Mouse (Mus musculus): ENCODE data around the gene Gnmt.
"Not testable (repeated sequence)": the region's sequence is repeated elsewhere in the genome, so short reads cannot be mapped to it uniquely, and the experiment has no call there.

Gene Gnmt

GRCm38 (mm10) chr17:46728904-46729318 is at the start of gene Gnmt:
Gnmt (minus strand) TSS chr17:46729168.
- DNase-seq, result no peak

GRCm38 (mm10) chr17:46776087-46776486 is 47.1 kb upstream of the Gnmt start:
- DNase-seq, result no peak

- DNase-seq, result no peak
These were observed 46.1 kb upstream of the Gnmt start for GRCm38 (mm10) chr17:46775070-46775469.

DNA sequence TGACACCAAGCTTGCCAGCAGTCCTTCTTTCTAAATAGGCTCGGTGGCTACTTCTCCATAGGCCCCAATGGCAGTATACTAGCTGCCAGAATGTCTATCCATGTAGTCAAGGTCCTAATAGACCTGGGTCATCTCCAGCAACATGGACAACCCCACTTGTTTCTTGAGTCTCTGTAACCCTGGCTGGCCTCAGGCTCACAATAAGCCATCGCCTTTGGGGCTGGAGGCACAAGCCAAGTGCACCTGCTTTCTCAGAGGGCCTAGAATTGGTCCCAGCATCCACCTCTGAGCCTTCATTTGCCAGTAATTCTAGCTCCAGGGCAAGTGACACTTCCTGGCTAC is 45.1 kb upstream of the Gnmt start:
- DNase-seq, result no peak

- DNase-seq, result no peak
These were observed 44.5 kb upstream of the Gnmt start for GRCm38 (mm10) chr17:46773278-46774130.

DNA sequence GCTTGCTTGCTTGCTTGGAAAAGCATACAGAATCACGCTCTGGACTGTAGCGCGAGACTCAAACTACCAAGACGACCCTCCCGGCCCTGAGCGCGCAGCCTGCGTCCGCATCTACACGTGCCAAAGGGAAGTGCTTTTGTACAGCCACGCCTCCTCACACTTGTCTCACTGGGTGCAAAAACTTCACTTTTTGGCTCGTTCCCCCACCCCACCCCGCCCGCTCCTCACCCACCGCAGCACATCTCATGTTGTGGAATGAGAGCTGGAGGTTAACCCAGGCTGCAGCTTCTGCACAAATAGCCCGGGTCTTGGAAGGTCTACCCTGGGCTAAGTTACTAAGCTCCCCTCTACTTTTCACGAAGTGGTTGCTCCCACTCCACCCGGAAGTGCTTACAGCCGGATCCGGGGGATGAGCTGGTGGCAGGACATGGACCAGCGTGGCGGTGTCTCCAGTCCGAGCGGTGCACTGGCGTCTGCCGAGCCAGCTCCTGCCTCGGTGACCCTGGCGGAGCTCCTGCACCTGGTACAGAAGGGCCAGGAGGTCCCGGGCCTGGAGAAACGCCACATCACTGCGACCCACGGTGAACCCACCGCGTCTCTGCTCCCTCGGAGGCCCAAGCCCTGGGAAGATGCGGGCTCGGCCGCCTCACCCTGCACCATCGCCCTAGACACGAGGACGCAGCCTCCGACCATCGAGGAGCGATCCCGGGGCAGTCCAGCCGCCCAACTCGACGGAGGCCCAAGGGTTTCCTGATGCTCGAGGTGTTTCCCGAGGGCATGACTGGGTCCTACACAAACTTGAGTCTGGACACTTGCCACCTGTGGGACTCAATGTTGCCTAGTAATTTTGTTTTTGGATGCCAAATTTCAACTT is 43.7 kb upstream of the Gnmt start, which contains the start of gene 2310039H08Rik:
2310039H08Rik (plus strand) TSS at position 232 of the 874 bp plus-strand sequence.
- peak; percentile 66 to 75 for DNase-seq

DNA sequence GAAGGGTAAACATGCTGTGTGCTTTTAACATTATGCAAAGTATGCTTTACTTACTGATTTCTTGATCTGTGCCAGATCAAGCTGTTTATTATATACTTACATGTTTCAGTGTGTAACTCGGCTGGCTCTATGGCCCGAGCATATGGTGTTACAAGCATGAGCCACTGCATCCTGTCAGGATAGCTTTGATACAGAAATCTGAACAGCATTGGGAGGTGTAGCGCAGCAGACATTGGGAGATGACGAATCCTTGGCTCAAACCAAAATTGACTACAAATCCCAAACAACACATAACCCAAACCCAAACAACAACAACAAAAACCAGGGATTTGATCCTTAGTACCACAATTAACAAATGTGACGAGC is 43.1 kb upstream of the Gnmt start:
- no peak for DNase-seq

- DNase-seq, result no peak
These were observed 42.6 kb upstream of the Gnmt start for GRCm38 (mm10) chr17:46771616-46772015.

- no peak for DNase-seq
These were observed 42.1 kb upstream of the Gnmt start for GRCm38 (mm10) chr17:46771025-46771424.

DNA sequence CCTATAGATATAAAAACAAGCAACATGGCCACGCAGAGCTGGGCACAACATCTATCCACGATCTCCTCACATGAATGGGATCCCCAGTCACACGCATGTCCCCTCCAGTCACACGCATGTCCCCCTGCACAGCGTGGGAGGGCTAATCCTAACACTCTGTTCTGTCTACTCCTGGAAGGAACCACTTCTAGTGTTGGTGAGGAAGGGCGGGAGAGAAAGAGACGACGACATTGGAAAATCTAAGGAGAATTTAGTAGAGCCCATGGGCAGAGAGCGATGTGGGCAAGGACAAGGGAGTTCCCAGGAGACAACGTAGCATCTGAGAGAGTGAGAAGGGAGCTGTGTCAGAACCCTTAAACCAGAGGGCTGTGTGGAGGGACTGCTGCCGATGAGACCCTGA is 41.6 kb upstream of the Gnmt start:
- DNase-seq, result no peak

DNA sequence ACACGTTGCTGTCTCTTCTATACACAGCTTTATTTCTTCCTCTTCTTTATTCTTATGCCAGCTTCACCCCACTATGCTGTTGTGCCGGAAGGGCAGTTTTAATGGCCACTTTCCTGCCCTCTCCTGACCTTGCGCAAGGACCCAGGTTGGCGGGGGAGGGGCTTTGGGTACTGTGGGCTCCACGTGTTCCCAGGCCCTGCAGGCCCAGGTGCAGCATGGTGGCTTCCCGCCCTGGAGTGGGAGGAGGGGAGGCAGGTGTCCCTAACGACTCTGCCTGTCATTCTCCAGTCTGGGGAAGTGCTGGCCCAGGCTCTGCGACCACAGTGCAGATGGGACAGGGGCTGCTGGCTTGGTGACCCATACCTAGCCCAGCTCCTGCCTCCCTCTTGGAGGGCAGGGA is 38.9 kb upstream of the Gnmt start:
- DNase-seq, result no peak

DNA sequence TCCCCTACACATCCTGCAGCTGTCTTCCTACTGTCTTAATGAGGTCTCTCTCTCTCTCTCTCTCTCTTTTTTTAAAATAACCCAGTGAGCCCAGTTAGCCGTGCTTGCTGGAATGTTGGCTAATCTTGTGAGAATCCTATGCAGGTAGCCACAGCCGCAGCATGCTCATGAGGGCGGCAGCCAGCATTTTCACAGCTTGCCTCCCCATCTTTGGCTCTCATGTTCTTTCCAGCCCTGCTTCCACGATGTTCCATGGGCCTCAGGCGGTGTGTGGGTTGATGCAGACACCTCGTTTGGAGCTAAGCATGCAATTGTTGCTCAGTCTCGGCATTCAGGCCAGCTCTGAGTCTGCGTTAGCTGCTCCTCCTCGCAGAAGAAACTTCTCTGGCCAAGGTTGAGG is 35.9 kb upstream of the Gnmt start:
- not testable (repeated sequence) for DNase-seq

DNA sequence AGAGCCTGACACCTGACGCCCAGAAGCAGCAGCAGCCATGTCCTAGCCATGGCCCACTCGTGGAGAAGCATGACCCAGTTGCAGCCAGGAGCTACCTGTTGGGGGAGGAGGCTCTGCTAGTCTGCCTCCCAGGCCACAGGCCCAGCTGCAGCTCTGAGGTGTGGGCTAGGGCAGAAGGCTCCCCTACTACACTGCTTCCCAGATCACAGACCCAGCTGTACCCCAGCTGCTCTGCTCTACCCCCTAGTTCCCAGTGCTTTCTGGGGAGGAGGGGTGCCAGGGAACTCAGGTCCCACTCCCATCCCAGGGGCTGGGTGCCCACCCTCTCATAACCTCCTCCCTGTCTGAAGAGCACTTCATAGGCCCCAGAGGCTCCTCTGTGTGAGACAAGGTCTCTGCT is 34.6 kb upstream of the Gnmt start, which contains the start of gene Ptcra:
Ptcra (minus strand) TSS at position 169 of the 400 bp plus-strand sequence.
- DNase-seq, result no peak

DNA sequence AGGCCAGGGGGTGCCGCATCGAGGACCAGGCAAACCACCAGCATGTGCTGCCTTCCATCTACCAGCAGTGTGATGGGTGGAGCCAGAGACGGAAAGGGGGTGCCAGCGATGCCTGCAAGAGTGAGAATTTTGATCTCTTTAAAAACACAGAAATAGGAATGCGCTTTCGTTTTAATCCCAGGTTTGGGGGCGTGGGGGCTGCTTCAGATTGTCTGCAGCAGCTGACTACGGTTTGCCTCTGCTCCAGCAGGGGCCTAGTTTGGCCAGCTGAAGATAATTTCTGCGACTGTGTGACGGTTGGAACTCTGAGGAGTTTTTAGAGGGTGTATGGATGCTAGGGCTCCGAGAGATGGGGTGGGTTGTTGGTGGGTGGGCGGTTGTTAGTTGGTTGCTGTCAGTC is 29.8 kb upstream of the Gnmt start:
- DNase-seq, result no peak

DNA sequence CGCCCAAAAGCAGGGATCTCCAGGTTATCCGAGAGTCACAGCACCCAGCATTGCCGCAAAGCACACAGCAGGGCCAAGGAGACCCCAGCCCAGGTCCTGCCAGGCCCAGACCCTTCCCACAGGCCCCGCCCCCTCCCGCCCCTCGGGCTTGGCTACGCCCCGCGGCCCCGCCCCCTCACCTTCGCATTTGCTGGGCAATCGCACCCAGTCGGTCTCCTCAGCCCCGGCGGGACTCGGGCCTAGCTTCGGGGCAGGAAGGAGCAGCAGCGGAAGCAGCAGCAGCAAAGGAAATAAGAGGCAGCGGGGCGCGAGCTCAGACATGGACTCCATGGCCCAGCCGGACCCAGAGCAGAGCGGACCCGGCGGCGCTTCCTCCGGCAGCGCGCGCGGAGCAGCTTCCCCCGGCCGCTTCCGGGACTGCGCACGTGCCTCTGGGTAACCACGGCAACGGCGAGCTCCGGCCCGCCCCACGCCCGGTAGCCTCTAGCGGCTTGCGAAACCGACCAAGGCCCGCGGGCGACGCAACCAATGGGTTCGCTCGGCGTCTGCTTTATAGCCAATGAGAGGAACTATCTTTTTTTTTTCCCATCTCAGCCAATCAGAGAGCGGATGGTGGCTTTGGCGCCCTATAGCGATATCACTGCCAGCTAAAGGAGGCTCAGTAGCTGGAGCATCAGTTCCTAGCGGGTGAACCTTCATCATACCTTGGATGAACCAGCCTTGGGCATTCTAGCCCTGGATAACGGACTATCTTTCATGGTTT is 23.0 kb upstream of the Gnmt start, which contains the start of gene Cnpy3:
Cnpy3 (minus strand) TSS at position 421 of the 763 bp plus-strand sequence.
- peak; percentile 93 to 96 for DNase-seq

DNA sequence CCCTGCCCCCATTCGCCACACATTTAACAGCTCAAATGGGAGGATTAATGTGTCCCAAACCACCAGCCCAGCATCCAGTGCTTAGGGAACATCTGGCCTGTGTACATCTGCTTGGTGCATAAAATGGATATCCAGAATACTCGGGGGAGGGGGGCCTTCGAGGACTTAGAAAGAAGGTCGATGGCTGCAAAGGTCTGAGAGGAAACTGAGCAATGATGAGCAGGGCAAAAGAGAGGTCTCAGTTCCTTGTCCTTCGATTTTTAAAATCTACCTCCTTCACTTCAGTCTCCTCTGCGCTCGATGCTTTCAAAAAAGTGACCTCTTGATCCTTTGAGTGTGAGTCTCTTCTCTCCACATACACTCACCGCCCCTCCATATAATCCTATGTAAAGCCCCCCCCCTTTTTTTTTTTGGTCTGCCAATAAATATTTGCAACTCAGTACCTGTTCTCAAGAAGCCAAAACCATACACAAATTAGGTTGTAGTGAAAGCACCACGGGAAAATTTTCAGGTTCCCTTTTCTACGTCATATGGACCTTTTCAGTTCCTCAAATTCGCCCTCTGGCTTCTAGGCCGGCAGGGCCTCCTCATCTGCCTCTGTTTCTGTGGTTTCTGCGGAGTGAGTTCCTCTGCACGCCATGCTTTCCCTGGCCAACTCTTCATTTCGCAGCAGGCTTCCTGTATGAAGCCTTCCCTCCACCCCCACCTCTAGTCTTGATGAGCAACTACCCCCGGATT is 22.3 kb upstream of the Gnmt start:
- DNase-seq, result peak in 1 of 2 experiments; percentile 78

DNA sequence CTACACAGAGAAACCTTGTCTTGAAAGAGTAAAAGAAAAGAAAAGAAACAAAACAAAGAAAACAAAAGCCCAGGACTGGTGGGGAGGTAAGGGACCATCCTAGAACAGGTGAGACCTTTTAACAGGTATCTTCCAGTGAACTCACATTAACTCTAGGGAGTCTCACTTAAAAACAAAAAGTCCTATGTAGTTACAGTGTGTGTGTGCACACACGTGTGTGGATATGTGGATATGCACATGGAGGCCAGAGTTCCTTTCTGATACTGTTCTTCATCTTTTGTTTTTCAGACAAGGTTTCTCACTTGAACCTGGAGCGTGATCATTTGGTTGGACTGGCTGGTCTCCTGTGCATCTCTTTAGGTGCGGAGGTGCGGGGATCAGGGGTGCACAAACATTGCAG is 21.6 kb upstream of the Gnmt start:
- no peak for DNase-seq

DNA sequence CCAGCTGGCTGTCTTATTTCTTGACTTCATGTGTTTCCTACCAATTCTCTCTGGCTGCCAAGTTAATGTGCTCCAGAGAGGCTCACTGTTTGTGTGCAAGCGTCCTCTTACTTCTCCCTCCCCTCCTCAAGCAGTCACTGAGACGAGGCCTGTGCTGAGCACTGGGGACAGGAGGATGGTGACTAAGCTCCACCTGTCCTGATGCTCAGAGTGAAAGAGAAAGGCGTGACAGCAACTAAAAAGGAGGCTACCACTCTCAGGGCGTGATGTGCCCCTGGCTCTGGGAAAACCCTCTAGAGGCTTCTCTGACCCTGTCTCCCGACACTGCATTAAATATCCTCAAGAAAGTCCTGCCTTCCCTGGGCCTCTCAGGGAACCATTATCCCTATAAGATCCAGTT is 20.3 kb upstream of the Gnmt start:
- no peak for DNase-seq

DNA sequence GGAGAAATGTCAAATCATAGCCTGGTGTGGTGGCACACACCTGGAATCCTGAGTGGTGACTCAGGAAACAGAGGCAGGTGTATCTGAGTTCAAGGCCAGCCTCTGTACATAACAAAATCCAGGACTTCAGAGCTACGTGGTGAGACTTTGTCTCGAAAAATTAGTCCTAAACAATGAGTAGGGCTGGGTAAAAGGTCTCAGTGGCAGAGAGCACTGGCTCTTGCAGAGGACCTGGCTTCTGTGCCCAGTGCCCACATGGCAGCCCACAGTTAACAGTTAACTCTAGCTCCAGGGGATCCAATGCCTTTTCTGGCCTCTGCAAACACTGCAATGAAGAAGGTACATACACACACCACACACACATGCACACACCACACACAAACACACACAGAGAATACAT is 18.8 kb upstream of the Gnmt start:
- no peak for DNase-seq

GRCm38 (mm10) chr17:46747234-46747633 is 18.3 kb upstream of the Gnmt start:
- no peak for DNase-seq

GRCm38 (mm10) chr17:46745506-46745905 is 16.5 kb upstream of the Gnmt start:
- no peak for DNase-seq

- DNase-seq, result no peak
These were observed 14.0 kb upstream of the Gnmt start for GRCm38 (mm10) chr17:46742986-46743385.

All from spleen, adult 18-20 months (tissue).